Mouse (Mus musculus): ENCODE results near the gene Myom3.
A peak's percentile ranks its signal among the peaks of the same experiment; 100 is the strongest.

Gene Myom3

DNA sequence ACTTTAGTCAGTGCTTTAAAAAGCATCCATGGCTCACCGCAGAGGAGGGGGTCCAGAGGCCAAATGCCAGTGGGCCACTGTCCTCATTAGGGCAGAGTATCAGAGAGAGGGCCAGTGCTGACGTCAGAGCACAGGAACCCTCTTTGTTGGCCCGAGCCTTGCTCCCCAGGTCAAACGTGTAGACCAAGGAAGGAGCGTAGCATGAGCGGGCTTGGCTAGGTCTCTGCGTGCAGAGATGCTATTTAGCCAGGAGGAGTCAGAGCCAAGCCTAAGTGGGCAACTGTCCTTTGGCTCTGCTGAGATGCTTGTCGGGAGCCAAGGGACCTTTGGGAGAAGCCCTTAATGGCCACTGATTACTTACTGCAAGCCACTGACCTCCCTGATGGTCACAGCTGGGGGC, 1.5 kb downstream of the Myom3 start:
- DNase-seq (ENCODE audit: low read depth, low spot score), result no peak

DNA sequence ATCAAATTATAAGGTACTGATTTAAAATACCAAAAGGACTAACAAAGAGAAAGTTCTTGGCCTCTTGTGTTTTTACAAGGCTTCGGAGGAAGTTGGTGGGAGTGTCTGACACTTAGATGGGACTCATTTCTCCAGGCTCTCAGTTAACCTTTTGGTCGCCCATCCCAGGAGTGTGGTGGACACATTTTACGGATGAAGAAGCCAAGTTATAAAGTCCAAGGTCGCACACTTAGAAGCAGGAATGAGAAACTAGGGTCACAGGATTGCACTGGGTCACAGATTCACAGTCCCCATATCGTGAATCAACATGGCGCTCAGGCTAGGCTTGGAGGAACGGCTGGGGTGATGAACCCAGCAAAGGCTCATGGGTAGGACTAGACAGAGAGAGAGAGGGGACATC, 2.1 kb downstream of the Myom3 start:
- DNase-seq (ENCODE audit: low read depth, low spot score), result no peak

DNA sequence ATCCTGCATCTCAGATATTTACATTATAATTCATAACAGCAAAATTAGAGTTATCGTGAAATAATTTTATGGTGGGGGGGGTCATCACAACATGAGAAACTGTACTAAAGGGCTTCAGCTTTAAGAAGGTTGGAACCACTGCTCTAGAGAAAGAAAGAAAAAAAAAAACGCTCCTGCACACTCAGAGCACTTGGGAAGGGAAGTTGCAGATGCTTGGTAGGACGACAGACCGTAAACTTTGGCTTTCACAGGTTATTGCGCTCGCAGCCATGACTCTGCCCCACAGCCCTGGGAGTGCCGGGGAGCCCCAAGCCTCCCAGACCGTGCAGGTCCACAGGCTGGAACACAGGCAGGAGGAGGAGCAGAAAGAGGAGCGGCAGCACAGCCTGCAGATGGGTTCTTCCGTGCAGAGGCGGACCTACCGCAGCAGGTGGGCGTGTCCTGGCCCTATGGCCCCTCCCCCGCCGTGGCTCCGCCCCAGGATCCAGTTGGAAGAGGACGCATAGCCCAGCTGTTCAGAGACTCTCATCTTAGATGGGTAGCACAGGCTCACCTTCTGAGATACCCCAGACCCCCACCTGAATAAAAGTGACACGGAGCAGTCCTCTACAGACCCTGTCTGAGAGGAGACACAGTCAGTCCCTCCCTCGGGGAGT, 2.9 kb downstream of the Myom3 start:
- DNase-seq (ENCODE audit: low read depth, low spot score), result peak; percentile 68

DNA sequence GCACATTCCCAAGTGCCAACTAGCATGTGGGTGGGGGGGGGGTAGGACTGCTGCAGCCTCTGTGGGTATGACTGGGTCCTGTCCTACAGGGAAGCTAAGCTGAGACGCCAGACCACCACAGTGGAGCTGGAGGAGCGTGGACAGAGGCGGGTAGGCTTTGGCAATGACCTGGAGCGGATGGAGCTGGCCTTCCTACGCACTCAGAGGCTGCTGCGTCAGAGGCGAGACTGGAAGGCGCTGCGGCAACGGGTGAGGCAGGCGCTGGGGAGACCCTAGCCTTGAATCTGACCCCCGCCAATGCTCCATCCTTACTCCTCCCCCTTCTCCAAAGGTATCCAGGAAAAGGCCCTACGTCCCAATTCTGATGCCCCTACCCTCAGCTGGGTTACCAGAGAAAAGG, 5.2 kb downstream of the Myom3 start:
- DNase-seq (ENCODE audit: low read depth, low spot score), result no peak

DNA sequence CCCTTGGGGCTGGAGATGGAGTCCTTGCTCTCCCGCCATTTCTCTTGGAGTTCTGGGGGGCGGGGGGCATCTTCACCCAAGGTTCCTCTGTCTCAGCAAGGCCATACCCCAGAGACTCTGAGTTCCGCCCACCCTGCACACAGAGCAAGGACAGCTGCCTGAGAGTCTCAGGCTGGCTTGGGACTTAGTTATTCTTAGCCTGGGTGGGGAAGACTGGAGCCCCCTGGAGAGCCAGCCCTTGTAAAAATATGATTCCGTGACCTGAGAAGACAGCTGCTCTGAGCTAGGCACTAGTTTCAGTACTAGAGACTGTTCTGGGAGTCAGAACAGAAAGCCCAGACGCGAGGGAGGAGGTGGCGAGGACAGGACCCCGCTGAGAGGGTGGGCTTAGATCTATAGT, 6.2 kb downstream of the Myom3 start:
- DNase-seq (ENCODE audit: low read depth, low spot score), result no peak

DNA sequence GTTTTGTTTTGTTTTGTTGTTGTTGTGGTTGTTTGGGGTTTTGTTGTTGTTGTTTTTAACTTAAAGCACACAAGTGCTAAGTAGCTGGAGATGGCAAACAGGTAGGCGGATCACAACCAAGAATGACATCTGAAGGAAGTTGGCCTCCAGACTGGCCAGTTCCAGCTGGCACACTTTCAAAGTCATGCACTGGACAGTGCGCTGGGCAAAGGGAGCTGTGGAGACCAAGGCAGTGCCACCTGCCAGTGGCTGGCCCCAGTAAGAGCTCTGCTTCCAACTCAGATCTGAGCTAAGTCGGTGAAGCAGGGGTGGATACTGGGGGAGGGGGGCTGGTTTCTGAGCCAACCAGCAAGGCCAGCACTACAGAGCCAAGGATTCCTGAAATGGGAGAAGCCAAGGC, 7.5 kb downstream of the Myom3 start:
- DNase-seq (ENCODE audit: low read depth, low spot score), result no peak

DNA sequence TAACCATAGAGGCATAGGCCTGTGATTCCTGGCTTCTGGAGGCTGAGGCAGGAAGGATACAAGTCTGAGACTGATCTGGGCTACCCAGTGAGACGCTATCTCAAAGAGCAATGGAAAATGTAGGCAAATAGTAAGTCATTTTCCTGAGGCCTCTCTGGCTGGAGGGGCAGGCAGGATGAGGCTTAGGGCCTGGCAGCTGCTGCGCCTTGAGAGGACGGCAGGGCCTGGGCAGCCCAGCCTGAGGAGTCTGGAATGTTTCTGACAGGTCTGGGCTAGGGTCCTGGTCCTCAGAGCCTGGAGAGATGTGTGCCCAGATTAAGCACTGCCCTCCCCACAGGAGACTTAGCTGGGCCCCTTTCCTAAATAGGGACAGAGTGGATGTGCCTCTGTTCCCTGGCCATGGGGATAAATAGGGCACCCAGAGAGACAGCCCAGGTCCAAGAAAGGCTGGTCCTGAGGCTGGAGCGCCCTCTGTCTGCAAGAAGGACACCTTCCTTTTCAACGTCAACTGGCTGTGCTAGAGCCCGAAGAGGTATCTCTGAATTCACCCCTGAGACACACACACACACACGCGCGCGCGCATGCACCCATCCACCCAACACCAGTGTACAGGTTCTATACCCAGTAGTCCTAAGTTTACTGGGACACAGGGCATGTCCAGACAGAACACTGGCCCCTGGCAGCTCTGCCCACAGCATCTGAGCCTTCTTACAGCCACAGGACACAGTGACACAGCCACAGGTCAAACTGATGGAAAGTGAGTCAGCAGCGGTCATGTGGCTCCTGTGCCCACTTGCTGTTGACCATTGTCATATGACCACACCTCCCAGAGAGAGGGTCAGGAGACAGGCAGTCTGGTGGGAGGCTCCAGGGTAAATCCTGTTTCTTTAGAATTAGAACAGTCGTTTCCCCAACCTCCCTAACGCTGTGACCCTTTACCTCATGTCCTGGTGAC, 9.3 kb downstream of the Myom3 start:
- DNase-seq (ENCODE audit: low read depth, low spot score), result peak; percentile 27

DNA sequence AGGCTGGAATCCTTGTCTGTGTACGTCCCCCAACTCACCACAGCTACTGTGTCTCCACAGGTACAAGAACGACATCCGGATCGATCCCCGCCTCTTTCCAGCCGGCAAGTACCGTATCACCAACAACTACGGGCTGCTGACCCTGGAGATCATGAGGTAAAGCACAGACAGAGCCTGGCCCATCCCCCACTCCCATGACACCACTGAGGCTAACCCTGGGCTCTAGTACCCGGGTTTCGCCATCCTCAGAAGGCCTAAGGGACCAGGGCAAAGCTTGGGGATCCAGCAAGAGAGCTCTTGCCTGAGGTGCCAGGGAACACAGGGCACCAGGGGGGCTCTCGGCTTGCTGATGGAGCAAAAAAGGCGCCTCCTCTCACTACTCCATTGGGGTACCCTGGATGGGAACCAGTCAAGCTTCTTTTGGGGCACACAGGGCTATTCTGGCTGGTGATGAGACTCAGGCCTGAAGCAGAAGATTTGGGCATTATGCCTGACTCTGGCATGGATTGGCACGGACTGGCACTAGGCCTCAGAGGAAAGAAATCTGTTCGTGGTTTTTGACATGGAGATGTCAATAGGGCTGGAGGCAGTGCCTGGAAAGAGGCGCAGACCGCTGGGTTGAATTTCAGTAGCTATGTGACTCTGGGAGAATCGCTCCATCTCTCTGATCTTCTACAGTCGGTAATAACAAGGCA, 11.2 kb downstream of the Myom3 start:
- no peak for DNase-seq (ENCODE audit: low read depth, low spot score)

DNA sequence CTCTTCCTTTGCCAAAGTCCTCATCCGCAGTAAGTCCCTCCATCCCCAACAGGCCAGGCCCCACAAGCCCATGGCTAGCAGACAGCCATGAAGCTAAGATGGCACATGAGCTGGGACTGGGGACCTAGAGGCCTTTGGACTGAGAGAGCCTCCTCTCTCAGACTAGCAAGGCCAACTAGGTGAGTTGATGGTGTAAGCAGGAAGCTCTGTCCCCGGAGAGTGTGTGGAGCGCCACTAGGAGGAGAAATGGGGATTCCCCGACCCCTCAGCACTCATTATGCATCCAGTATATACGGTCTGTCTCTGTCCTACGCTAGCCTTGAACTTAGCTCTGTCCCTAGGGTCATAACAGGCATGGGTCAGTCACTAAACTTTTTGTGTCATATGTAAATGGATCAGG, 12.1 kb downstream of the Myom3 start:
- no peak for DNase-seq (ENCODE audit: low read depth, low spot score)

DNA sequence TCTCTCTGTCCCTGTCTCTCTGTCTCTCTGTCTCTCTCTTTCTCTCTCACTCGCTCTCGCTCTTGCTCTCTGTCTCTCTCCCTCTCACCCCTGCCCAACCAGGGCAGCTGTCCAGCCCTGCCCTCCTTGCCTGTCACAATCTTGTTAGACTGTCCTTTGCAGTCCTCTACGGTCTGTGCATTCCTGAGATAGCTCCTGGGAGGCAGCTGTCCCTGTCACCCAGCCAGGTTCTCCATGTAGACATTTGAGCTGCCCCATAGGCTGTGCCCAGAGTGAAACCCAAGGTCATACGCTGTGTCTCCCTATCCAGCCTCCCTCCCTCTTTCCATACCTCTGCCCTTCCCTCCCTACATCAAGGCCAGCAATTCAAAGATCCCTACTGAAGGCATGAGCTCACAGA, 13.2 kb downstream of the Myom3 start:
- DNase-seq (ENCODE audit: low read depth, low spot score), result no peak

DNA sequence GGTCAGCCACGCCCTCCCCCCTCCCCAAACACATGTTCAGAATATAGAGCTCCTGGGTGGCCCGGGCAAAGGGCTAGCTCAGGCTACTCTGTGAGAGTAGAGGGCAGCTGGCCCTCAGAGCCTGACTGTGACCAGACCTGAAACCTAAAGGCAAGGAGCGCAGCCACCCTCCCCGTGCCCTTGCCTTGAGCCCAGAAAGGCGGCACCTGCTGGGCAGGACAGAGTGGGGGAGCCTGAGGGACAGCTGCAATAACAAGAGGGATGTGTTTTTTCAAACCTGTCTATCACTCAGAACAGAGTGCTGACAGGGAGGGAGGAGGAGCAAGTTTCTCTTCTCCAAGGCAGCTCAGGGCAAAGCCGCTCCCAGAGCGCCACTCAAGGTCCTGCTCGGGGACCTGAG, 15.0 kb downstream of the Myom3 start:
- DNase-seq (ENCODE audit: low read depth, low spot score), result no peak

DNA sequence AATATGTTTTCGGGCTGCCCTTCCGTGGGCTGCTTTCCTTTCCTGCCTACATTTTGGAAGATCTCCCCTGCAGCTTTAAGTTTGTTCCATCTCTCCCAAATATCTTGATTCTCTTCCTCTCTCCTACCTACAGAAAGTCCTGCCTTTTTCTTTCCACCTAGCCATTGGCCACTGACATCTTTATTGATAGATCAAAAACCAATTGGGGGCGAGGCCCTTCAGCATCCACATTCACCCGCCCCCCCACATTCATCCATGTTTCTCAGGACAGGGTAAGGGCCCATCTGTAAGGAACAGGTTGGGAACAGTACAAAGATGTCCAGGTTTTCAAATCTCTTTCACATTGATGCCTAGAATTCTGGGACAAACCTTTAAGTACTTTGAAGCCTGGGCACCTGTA, 17.3 kb downstream of the Myom3 start:
- no peak for DNase-seq (ENCODE audit: low read depth, low spot score)

DNA sequence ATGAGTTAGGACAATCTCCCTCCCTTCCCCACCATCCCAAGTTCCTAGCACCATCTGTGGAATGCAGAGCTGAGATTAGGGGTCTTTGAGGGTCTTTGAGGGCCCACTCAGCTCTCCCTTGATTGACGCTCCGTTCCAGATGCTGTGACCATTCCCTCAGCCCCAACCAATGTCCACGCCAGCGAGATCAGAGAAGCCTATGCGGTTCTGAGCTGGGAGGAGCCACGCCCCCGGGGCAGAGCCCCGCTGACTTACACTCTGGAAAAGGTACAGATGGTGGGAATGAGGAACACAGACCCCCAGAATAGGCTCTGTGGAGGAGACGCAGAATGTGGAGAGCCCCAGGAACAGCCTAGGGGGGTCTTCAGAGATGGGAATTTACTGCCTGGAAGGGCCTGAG, 20.1 kb downstream of the Myom3 start:
- DNase-seq (ENCODE audit: low read depth, low spot score), result no peak

DNA sequence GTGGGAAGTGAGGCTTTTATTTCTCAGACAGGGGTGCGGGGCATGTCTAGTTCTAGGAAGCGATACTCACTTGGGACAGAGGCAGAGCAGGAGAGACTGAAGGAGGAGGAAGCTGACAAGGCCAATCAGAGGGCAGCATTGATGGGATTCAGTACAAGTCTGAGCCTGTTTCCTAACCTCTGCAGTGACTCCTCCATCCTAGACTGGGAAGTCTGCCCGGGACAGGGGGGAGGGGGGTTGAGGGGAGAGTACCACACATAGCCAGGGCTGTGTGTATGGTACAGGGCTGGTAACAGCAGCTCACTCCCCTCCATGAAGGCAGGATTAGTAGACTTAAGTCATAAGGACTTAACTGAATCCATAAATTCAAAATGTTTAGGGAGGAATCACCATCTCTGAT, 20.7 kb downstream of the Myom3 start:
- DNase-seq (ENCODE audit: low read depth, low spot score), result no peak

DNA sequence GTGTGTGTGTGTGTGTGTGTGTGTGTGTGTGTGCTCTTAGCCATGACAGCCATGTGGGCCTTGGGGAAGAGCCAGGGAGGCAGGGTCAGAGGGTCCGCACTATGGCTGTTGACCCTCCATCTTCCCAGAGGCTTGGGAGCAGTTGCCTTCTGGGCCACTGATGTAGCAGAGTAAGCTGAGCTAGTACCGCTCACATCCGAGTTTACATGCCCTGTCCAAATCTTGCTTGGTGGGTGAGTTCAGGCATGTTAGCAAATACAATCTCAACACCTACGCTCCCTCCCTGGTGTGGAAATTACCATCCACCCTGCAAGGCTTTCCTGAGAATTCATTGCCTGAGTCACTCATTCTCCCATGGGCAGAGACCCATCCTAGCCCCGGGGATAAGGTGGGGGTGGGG, 21.8 kb downstream of the Myom3 start:
- no peak for DNase-seq (ENCODE audit: low read depth, low spot score)

DNA sequence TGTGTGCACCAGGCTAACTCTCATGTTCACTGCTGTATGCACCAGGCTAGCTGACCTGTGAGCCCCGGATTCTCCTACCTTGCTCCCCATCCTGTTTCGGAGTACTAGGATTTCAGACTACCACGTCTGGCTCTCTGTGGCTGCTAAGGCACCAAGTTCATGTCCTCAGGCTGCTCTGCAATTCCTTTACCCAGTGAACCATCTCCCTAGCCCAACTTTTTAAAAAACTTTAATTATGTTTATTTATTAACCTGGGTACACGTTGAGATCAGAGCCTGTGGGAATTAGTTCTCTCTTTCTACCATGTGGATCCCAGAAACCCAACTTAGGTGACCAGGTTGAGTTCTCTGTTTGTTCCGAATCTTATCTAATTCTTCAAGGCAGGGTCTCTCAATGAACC, 27.1 kb downstream of the Myom3 start:
- no peak for DNase-seq (ENCODE audit: low read depth, low spot score)

DNA sequence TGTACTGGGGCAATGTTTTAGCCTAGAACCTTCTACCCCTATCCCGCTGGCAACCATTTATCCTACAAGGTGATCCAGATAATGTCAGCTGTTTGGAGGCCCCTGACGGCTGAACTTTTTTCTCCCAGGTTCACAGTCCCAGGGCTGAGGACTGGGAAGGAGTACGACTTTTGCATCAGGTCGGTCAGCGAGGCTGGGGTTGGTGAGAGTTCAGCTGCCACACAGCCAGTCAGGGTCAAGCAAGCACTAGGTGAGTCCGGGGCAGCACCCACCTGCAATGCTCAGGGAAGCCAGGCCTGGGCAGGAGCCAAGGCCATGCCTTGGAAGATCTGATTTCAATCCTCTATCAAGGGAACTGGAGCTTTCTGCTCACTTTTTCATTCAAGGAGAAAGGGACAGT, 27.8 kb downstream of the Myom3 start:
- no peak for DNase-seq (ENCODE audit: low read depth, low spot score)

DNA sequence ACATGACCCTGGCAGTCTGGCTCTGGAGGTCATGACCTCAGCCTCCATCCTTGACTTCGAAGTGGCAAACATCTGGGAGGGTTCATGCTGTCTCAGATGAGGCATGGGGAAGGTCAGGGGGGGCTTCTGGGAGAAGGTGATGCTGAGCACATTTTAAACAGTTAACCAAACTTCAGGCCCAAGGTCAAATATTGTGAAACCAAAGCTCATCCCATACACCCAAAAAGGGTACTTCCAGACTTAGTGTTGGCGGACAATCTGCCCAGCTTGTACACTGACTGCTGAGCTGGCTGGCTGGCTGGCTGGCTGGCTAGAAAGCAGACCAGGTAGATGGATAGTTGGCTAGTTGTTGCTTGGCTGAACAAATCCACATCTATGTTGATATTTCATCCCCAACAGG, 29.6 kb downstream of the Myom3 start:
- no peak for DNase-seq (ENCODE audit: low read depth, low spot score)

DNA sequence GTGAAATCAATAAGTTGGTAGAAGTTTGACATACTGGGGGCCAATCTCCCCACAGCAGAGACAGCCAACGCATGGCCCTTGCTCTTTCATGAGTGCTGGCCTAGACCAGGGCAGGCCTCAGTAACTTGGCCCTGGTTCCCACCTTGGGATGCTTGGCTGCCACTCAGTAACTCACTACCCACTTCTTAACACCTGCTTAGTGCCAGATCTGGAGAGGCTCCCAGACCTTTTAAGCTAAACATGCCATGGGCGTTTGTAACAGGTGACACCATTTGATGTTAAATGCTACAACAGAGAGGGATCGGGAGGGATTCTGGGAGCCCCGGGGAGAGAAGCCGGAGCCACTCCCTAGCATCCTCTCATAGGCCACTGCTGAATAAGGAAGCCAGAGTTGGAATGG, 33.3 kb downstream of the Myom3 start:
- no peak for DNase-seq (ENCODE audit: low read depth, low spot score)

DNA sequence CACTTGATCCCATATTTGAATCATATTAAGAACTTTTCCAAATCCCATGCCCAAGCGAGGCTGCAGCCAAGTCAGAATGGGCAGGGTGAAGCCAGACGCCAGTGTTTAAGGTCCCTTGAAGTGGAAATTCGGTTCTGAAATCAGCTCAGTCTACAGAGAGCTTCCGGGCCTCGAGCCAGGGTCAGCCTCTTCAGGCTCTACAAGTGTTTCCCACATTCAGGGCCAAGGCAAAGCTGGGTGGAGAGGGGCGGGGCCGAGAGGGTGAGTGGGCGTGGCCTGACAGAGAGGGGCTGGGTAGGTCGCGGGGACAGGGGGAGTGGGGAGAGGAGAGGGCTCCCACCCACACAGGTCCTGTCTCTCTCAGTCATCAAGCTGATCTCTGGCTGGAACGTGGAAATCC, 38.4 kb downstream of the Myom3 start:
- DNase-seq (ENCODE audit: low read depth, low spot score), result peak; percentile 12

DNA sequence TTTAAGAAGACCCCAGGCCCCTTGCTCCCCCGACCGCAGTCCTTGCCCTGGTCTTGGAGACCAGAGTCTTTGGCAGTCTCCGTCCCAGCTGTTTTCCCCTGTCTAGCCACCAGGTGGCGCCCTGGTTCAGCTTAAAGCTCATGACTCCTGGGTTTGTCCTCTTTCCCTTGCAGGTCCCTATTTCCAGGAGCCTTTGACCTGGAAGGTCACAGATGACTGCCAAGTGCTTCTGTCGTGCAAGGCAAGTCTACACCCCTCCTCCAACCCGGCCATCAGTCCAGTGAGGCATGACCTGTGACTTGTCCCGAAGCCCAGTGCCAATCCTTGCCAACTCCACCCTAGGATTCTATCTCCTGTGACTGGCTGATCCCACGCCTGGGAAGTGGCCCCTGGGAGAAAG, 42.0 kb downstream of the Myom3 start:
- peak; percentile 87 for DNase-seq (ENCODE audit: low read depth, low spot score)

DNA sequence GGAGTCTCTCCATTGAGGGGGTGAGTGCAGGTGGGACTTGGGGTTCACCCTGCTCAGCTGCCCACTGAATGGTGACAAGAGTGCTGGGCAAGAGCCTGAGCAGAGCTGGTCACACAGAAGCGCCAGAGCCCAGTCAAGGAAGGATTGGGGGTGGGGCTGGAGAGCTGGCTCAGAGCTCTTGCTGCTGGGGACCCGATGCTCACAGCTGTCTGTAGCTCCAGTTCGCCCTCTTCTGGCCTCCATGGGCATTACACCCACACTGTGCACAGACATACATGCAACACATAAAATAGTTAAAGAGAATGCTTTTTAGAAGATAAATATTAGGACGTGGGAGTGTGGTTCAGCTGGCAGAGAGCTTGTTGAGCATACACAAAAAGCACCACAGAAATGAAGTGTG, 43.8 kb downstream of the Myom3 start:
- DNase-seq (ENCODE audit: low read depth, low spot score), result peak; percentile 57

DNA sequence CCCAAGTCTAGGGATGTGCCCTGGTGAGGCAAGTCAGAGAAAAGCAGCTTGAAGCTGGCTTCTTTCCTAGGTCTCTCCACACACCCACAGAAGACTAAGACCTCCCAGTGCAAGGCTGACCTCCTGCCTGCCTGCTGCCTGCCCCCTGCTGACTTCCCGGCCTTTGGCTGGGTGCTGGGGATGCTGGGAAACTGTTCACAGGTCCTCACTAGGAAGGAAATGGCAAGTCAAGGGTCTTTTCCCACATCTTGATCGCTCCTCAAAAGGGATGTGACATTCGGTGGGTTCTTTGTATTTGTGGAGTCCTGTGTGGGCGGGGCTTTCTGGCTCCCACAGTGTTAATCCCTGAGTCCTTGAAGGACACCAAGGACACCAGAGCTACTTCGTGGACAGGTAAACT, 44.7 kb downstream of the Myom3 start:
- DNase-seq (ENCODE audit: low read depth, low spot score), result no peak
